Mouse (Mus musculus): ENCODE measurements around the gene Gjb2.

The Gjb2 gene

DNA sequence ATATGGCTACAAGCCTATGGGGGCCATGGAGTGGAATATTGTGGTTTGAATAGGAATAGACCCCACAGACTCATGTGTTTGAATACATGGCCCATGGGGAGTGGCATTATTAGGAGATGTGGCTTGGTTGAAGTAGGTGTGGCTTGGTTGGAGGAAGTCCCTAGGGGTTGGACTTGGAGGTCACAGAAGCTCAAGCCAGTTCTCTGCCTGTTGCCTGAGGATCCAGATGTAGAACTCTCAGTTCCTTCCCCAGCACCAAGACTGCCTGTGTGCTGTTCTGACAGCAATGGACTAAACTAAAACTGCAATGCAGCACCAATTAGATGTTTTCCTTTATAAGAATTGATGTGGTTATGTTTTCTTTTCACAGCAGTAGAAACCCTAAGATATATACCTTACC is 38.4 kb downstream of the Gjb2 start:
- no peak for DNase-seq (ENCODE audit: low spot score in 2 of 2)

DNA sequence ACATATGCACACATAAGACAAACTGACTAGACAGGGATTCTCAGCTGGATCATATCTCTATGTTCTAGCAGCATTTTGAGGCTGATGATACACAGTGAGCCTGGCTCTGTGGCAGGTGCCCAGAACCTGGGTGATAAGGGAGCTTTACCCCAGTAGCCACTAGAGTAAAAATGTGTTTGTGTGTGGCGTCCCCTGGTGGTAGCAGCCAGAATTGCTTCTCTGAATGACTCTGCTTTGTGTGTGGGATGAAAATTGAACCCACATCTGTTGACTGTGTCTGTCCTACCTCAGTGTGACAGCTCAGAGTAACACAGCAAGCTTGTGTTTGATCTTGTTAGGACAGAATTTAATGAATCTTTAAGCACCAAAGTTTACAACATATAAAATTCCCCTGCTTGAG is 44.5 kb downstream of the Gjb2 start:
- DNase-seq (ENCODE audit: low spot score in 2 of 2) = peak; percentile 22 to 51

DNA sequence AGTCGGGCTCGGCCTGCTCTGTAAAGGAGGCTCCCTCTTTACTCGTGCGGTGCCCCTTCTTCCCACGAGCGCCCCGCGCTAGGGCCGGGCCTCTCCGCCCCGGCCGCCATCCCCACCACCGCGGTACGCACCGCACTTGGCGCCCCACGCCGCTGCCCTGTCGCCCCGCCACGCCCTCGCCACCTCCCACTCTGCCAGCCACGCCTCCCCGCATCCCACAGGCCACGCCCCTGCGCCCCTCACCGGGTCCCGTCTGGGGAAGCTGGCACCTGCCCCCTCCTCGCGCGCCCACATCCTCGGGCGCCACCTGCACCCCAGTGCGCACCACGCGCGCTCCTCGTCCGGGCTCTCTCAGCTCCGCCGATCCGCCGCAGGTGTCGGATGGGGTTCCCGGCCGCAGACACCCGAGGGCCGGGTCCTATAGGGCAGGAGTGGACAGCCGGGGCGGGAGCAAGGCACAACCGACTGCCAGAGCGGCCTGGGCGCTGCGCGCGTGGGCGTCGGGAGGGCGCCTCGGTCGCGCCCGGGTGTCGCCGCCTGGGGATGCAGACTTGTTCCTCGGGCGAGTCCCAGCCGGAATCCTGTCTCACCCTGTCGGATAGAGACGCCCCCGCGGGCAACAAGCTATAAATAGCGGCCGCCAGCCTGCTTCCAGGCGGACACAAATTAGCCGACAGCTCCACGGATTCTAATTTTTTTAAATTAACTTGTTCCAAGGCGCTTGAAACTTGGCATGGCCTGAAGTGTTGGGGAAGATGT is 46.8 kb downstream of the Gjb2 start, which contains the start of gene Gja3:
Gja3 (minus strand) TSS at position 538 of the 759 bp plus-strand sequence.
- peak in 1 of 2 experiments; percentile 1 for DNase-seq (ENCODE audit: low spot score in 2 of 2)

DNA sequence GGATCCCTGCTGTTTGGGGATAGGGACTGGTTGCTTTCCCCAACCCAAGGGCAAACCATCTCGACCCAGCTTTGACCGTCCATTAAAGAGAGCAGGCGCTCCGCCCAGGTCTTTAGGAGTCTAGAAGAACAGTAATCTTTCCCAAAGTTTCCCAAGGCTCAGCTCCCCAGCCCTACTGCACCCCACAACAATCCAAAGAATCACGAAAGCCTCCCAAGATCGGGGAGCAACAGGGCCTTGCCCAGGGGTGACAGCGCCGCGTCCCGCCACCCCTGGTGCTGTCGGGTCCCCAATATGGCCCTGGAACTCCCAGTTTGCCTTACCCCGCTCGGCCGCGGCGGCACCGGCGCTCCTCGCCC is 47.3 kb downstream of the Gjb2 start:
- no peak for DNase-seq (ENCODE audit: low spot score in 2 of 2)

DNA sequence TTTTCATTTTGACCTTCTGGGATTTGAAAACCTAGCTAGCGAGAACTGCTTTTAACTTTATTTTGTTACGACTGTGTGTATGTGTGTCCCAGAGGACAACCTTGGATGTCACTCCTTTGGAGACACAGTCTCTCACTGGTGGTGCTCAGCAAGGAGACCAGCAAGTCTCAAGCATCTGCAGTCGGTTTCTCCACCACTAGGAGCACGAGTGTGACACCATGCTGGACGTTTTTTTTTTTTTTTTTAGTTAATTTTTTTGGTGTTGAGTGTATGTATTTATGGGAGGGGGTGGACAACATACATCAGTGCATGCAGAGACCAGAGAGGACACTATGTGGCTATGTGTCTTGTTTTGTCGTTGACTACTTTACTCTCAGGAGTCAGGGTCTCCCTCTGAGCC is 51.8 kb downstream of the Gjb2 start:
- no peak for DNase-seq (ENCODE audit: low spot score in 2 of 2)
